Mouse (Mus musculus) limb, embryonic 15.5 days (tissue): ENCODE results near the gene Rasl2-9. TPM values are rescaled to one million over a fixed set of nuclear protein-coding genes. Genes with fewer than 3 reads are reported as not detected.
"Not testable (repeated sequence)": the region's sequence is repeated elsewhere in the genome, so short reads cannot be mapped to it uniquely, and the experiment has no call there.

Experiments used
- ATAC-seq: fragments of 200-750 bp; cut with Nextera tagmentation; 2 replicates; pipeline ENCODE4 v1.8.0; 2017; ENCODE audit warnings: low read depth, moderate TSS enrichment; ENCODE audit not compliant: insufficient number of reproducible peaks, low FRiP score, low TSS enrichment
- H3K27ac ChIP-seq: fragments of 300-500 bp; sonication (generic); 2 replicates; pipeline ENCODE4 v1.5.1; 2015; ENCODE audit warnings: moderate library complexity, mild to moderate bottlenecking, inconsistent platforms
- H3K27me3 ChIP-seq: fragments of 300-500 bp; sonication (generic); 2 replicates; pipeline ENCODE4 v1.6.1; 2015; ENCODE audit warnings: inconsistent platforms
- H3K36me3 ChIP-seq: fragments of 300-500 bp; sonication (generic); 2 replicates; pipeline ENCODE4 v1.6.1; 2015; ENCODE audit warnings: inconsistent platforms
- H3K4me1 ChIP-seq: fragments of 300-500 bp; sonication (generic); 2 replicates; pipeline ENCODE4 v1.6.1; 2015; ENCODE audit warnings: inconsistent platforms
- H3K4me2 ChIP-seq: fragments of 300-500 bp; sonication (generic); 2 replicates; pipeline ENCODE4 v1.6.1; 2015; ENCODE audit warnings: mild to moderate bottlenecking, inconsistent platforms
- H3K4me3 ChIP-seq: fragments of 300-500 bp; sonication (generic); 2 replicates; pipeline ENCODE4 v1.5.1; 2015; ENCODE audit warnings: mild to moderate bottlenecking, inconsistent platforms
- H3K9ac ChIP-seq: fragments of 300-500 bp; sonication (generic); 2 replicates; pipeline ENCODE4 v1.6.1; 2015; ENCODE audit warnings: inconsistent platforms
- H3K9me3 ChIP-seq: fragments of 300-500 bp; sonication (generic); 2 replicates; pipeline ENCODE4 v1.6.1; 2016; ENCODE audit warnings: inconsistent platforms
- WGBS: fragments of 180-500 bp; shearing (Covaris S2); methylation state at CpG from one replicate; pipeline ENCODE4 v1.1.7; 2015; 5-methylcytosine and 5-hydroxymethylcytosine counted together
- microRNA-seq: library from miRNA; unstranded; fragments of <30 nt; microRNA quantifications from one replicate; pipeline ENCODE4, GENCODE M21; 2016
- polyA plus RNA-seq: library from polyadenylated mRNA; unstranded; fragments of >200 nt; fragmentation: Nextera tagmentation; extraction: Ambion mirVana; gene quantifications from 2 replicates; pipeline ENCODE4 v1.2.1, GENCODE M21; 2015

The Rasl2-9 gene
- polyA plus RNA-seq, 1 experiment from 2014 or later: 0.59 TPM

- not testable (repeated sequence) for H3K9me3 ChIP-seq, H3K27me3 ChIP-seq
- H3K9ac ChIP-seq: peak overlapping the region; percentile 48; the same call in 1 of the 2 replicates
- H3K36me3 ChIP-seq: peaks cover 53% of the 10 kb centered on the region
- peak overlapping the region; percentile 77 for H3K4me2 ChIP-seq
- peak overlapping the region; percentile 99 for H3K4me3 ChIP-seq
- H3K4me1 ChIP-seq: peaks cover 26% of the 10 kb centered on the region
- WGBS: 38% methylated on average over 10 of the region's 13 CpGs
- ATAC-seq: 0 out of 2 replicates have a peak, but pooled peaks have one; percentile 15
- peak overlapping the region; percentile 92 for H3K27ac ChIP-seq
These were observed 46.3 kb downstream of the Rasl2-9 start for GRCm38 (mm10) chr7:5079365-5080009.

GRCm38 (mm10) chr7:5076931-5077330 lies 48.8 kb downstream of the Rasl2-9 start:
- peaks cover 15% of the 10 kb centered on the region for H3K4me1 ChIP-seq
- 81% methylated on average over 2 of the region's 2 CpGs for WGBS
- no peak overlapping the region for H3K27ac ChIP-seq
- no peak overlapping the region for H3K4me3 ChIP-seq
- H3K36me3 ChIP-seq: peaks cover 68% of the 10 kb centered on the region
- no peak for ATAC-seq
- no peak overlapping the region for H3K4me2 ChIP-seq
- H3K9me3 ChIP-seq: no peaks in the 10 kb centered on the region
- H3K27me3 ChIP-seq: no peaks in the 10 kb centered on the region
- no peak overlapping the region for H3K9ac ChIP-seq

DNA sequence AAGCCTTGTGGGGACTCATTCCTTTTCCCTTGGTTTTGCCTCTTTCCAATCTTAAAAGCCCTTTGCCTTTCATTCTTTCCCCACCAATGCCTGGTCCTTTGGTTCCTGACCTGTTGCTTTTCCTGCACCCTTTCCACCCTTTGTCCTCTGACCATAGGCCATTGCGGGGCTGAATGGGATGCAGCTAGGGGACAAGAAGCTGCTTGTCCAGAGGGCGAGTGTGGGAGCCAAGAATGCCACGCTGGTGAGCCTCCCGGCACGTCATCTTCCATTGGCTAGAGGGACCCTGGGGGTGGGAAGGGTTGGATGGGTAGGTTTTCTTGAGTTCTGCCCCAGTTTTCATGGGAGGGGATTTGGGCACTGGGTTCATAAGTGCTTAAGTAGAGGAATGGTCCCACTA lies 50.8 kb downstream of the Rasl2-9 start:
- H3K27ac ChIP-seq: no peak overlapping the region
- WGBS: 89% methylated on average over 5 of the region's 5 CpGs
- H3K9ac ChIP-seq: no peak overlapping the region
- no peaks in the 10 kb centered on the region for H3K4me1 ChIP-seq
- no peak overlapping the region for H3K4me2 ChIP-seq
- no peaks in the 10 kb centered on the region for H3K27me3 ChIP-seq
- H3K9me3 ChIP-seq: no peaks in the 10 kb centered on the region
- no peak overlapping the region for H3K4me3 ChIP-seq
- H3K36me3 ChIP-seq: peaks cover 86% of the 10 kb centered on the region
- no peak for ATAC-seq

Small RNAs within 50 kb of the gene (microRNA-seq; reads per million reads assigned to microRNA genes)
- gene Gm26217: not detected

Other genes with a start within 250 kb of the Rasl2-9 start
- gene Isoc2a, start 248.8 kb downstream of the Rasl2-9 start, polyA plus RNA-seq: 0.86 and 1.0 TPM in 2 replicates
- gene Gm36210, start 219.4 kb downstream of the Rasl2-9 start, polyA plus RNA-seq: 0.17 TPM in 1 of 2 replicates, not detected in the other
- 3.4 TPM in 2 replicates for gene Zfp628, start 210.7 kb downstream of the Rasl2-9 start, polyA plus RNA-seq
- 2.5 and 3.7 TPM in 2 replicates for gene Nat14, start 203.9 kb downstream of the Rasl2-9 start, polyA plus RNA-seq
- gene Ssc5d, start 200.2 kb downstream of the Rasl2-9 start, polyA plus RNA-seq: 15.6 and 21.9 TPM in 2 replicates
- gene Sbk2, start 161.5 kb downstream of the Rasl2-9 start, polyA plus RNA-seq: 0.73 and 0.74 TPM in 2 replicates
- not detected in 2 replicates for gene Sbk3, start 154.8 kb downstream of the Rasl2-9 start, polyA plus RNA-seq
- 25.4 and 29.1 TPM in 2 replicates for gene Zfp579, start 129.8 kb downstream of the Rasl2-9 start, polyA plus RNA-seq
- 14.5 and 15.0 TPM in 2 replicates for gene Zfp524, start 111.5 kb downstream of the Rasl2-9 start, polyA plus RNA-seq
- gene Fiz1, start 111.3 kb downstream of the Rasl2-9 start, polyA plus RNA-seq: 37.7 and 38.6 TPM in 2 replicates
- gene Gm44973, start 110.5 kb downstream of the Rasl2-9 start, polyA plus RNA-seq: 1.7 TPM in 1 of 2 replicates, not detected in the other
- 4.9 and 6.3 TPM in 2 replicates for gene Zfp865, start 105.6 kb downstream of the Rasl2-9 start, polyA plus RNA-seq
- 31.0 and 37.3 TPM in 2 replicates for gene Ccdc106, start 105.4 kb downstream of the Rasl2-9 start, polyA plus RNA-seq
- not detected in 2 replicates for gene 4632433K11Rik, start 91.8 kb downstream of the Rasl2-9 start, polyA plus RNA-seq
- gene Zfp784, start 87.5 kb downstream of the Rasl2-9 start, polyA plus RNA-seq: 5.9 and 7.1 TPM in 2 replicates
- gene Zfp580, start 74.4 kb downstream of the Rasl2-9 start, polyA plus RNA-seq: 32.0 and 33.8 TPM in 2 replicates
- gene U2af2, start 63.8 kb downstream of the Rasl2-9 start, polyA plus RNA-seq: 103 and 117 TPM in 2 replicates
- 59.8 and 63.0 TPM in 2 replicates for gene Epn1, start 45.7 kb downstream of the Rasl2-9 start, polyA plus RNA-seq
- gene Rfpl4, start 9.0 kb downstream of the Rasl2-9 start, polyA plus RNA-seq: not detected in 2 replicates
- not detected in 2 replicates for gene Vmn1r55, start 23.7 kb upstream of the Rasl2-9 start, polyA plus RNA-seq
- gene Vmn1r56, start 70.8 kb upstream of the Rasl2-9 start, polyA plus RNA-seq: not detected in 2 replicates
- not detected in 2 replicates for gene Vmn1r57, start 92.5 kb upstream of the Rasl2-9 start, polyA plus RNA-seq
- not detected in 2 replicates for gene Gm5065, start 224.6 kb upstream of the Rasl2-9 start, polyA plus RNA-seq
- not detected in 2 replicates for gene Nlrp2, start 225.1 kb upstream of the Rasl2-9 start, polyA plus RNA-seq